Mouse (Mus musculus) ovary, postnatal 36 days (tissue): Measurements from ENCODE around the gene Dpf2.

ENCODE experiments used
- DNase-seq: peaks from one replicate; pipeline ENCODE4 v3.0.0; 2022; ENCODE audit warnings: low spot score, mixed read lengths

The Dpf2 gene

GRCm38 (mm10) chr19:5913007-5913719, at the start of gene Dpf2:
Gene Dpf2, minus strand, starts transcription at chr19:5913010.
- DNase-seq = no peak

- no peak for DNase-seq
Measured at GRCm38 (mm10) chr19:5957371-5957770, 44.6 kb upstream of the Dpf2 start.

- DNase-seq = peak; percentile 75
Measured at GRCm38 (mm10) chr19:5956685-5957084, 43.9 kb upstream of the Dpf2 start.

GRCm38 (mm10) chr19:5955704-5956670, 43.2 kb upstream of the Dpf2 start:
- no peak for DNase-seq

- no peak for DNase-seq
Measured at GRCm38 (mm10) chr19:5954936-5955335, 42.1 kb upstream of the Dpf2 start.

GRCm38 (mm10) chr19:5954031-5954710, 41.4 kb upstream of the Dpf2 start:
- DNase-seq = no peak

- DNase-seq = no peak
Measured at GRCm38 (mm10) chr19:5953201-5953770, 40.5 kb upstream of the Dpf2 start.

- DNase-seq = no peak
Measured at GRCm38 (mm10) chr19:5952071-5952691, 39.4 kb upstream of the Dpf2 start.

GRCm38 (mm10) chr19:5951631-5952030, 38.8 kb upstream of the Dpf2 start:
- no peak for DNase-seq

- no peak for DNase-seq
Measured at GRCm38 (mm10) chr19:5950218-5950617, 37.4 kb upstream of the Dpf2 start.

- DNase-seq = no peak
Measured at GRCm38 (mm10) chr19:5945891-5946290, 33.1 kb upstream of the Dpf2 start.

- no peak for DNase-seq
Measured at GRCm38 (mm10) chr19:5945027-5945426, 32.2 kb upstream of the Dpf2 start.

- no peak for DNase-seq
Measured at GRCm38 (mm10) chr19:5944145-5944544, 31.3 kb upstream of the Dpf2 start.

GRCm38 (mm10) chr19:5943404-5943803, 30.6 kb upstream of the Dpf2 start:
- no peak for DNase-seq

- no peak for DNase-seq
Measured at GRCm38 (mm10) chr19:5942581-5942980, 29.8 kb upstream of the Dpf2 start.

- DNase-seq = no peak
Measured at GRCm38 (mm10) chr19:5940656-5941055, 27.8 kb upstream of the Dpf2 start.

GRCm38 (mm10) chr19:5940173-5940572, 27.4 kb upstream of the Dpf2 start:
- DNase-seq = peak; percentile 66

- DNase-seq = no peak
Measured at GRCm38 (mm10) chr19:5939715-5940114, 26.9 kb upstream of the Dpf2 start.

GRCm38 (mm10) chr19:5938516-5938915, 25.7 kb upstream of the Dpf2 start:
- no peak for DNase-seq

GRCm38 (mm10) chr19:5937836-5938406, 25.1 kb upstream of the Dpf2 start:
- DNase-seq = no peak

GRCm38 (mm10) chr19:5937095-5937835, 24.5 kb upstream of the Dpf2 start:
- DNase-seq = no peak
